Mouse (Mus musculus): Measurements from ENCODE around the gene Zfp442. TPM values are rescaled to one million over a fixed set of nuclear protein-coding genes. Genes with fewer than 3 reads are reported as not detected.
"Not testable (repeated sequence)": the region's sequence is repeated elsewhere in the genome, so short reads cannot be mapped to it uniquely, and the experiment has no call there.

Gene Zfp442
- total and polyA plus RNA-seq, 3 experiments: not detected

DNA sequence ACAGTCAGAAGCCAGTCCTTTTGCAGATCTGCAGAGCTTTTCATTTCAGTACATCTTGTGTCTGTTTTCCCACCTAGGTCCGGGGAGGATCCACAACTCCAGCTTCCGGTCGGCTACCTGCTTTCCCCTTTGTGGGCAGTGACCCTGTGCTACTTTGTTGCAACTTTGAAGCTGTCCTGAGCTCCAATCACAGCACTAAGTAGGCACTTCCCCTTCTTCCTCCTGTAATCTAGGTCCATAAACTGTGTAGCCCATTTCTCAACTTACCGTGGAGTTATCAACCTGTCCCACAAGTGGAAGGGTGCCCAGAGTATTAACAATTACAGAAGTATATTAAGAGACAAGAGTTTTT is 88.4 kb downstream of the Zfp442 start:
- no peaks in the 10 kb centered on the region for H3K36me3 ChIP-seq (ENCODE audit: control insufficient read depth in 1 of 2, insufficient read depth in 2 of 2, low read length in 2 of 2)
- no peak for TF ChIP-seq GABPA (IDR thresholded peaks at IDR 0.05; ENCODE audit: low read depth, low read length)
- no peak for TF ChIP-seq ETS1 (IDR thresholded peaks at IDR 0.05; ENCODE audit: low read depth, low read length)
- TF ChIP-seq ZC3H11A (IDR thresholded peaks at IDR 0.05; ENCODE audit: low read depth, low read length): no peak
- no peak for TF ChIP-seq TBP (IDR thresholded peaks at IDR 0.05; ENCODE audit: low read depth, low read length)
- TF ChIP-seq SIN3A (IDR thresholded peaks at IDR 0.05; ENCODE audit: low read length): no peak
- TF ChIP-seq POLR2AphosphoS2 (IDR thresholded peaks at IDR 0.05; ENCODE audit: low read length): no peak
- no peak for TF ChIP-seq USF1 (IDR thresholded peaks at IDR 0.05; ENCODE audit: low read depth, low read length)
- TF ChIP-seq ELF1 (IDR thresholded peaks at IDR 0.05; ENCODE audit: low read depth, low read length): no peak
- TF ChIP-seq GATA1 (IDR thresholded peaks at IDR 0.05; ENCODE audit: low read depth, low read length): no peak
- no peak for TF ChIP-seq TCF12 (IDR thresholded peaks at IDR 0.05; ENCODE audit: low read depth, low read length)
- TF ChIP-seq POLR2AphosphoS5 (IDR thresholded peaks at IDR 0.05; ENCODE audit: borderline replicate concordance, low read depth, low read length): no peak
- no peak for TF ChIP-seq MYC (IDR thresholded peaks at IDR 0.05; ENCODE audit: low read depth, low read length)
- no peak overlapping the region for H3K9ac ChIP-seq (ENCODE audit: control insufficient read depth, low read depth, low read length, poor library complexity, severe bottlenecking)
- H3K4me3 ChIP-seq (ENCODE audit: control insufficient read depth in 1 of 2, insufficient read depth in 1 of 2, low read depth in 2 of 2, low read length in 2 of 2): no peak overlapping the region
- H3K4me1 ChIP-seq (ENCODE audit: control insufficient read depth in 1 of 2, insufficient read depth in 2 of 2, low read length in 2 of 2): no peaks in the 10 kb centered on the region
- no peaks in the 10 kb centered on the region for H3K9me3 ChIP-seq (replicated peaks; ENCODE audit: insufficient read depth, low read length)
- H3K79me2 ChIP-seq (ENCODE audit: control insufficient read depth, insufficient read depth, low read length, poor library complexity): no peaks in the 10 kb centered on the region
- H3K27ac ChIP-seq (ENCODE audit: control insufficient read depth, low read depth, low read length): no peak overlapping the region
- DNase-seq (ENCODE audit: low read depth, low spot score): no peak
- no peaks in the 10 kb centered on the region for H3K27me3 ChIP-seq (ENCODE audit: control insufficient read depth in 1 of 2, insufficient read depth in 2 of 2, low read length in 2 of 2)

DNA sequence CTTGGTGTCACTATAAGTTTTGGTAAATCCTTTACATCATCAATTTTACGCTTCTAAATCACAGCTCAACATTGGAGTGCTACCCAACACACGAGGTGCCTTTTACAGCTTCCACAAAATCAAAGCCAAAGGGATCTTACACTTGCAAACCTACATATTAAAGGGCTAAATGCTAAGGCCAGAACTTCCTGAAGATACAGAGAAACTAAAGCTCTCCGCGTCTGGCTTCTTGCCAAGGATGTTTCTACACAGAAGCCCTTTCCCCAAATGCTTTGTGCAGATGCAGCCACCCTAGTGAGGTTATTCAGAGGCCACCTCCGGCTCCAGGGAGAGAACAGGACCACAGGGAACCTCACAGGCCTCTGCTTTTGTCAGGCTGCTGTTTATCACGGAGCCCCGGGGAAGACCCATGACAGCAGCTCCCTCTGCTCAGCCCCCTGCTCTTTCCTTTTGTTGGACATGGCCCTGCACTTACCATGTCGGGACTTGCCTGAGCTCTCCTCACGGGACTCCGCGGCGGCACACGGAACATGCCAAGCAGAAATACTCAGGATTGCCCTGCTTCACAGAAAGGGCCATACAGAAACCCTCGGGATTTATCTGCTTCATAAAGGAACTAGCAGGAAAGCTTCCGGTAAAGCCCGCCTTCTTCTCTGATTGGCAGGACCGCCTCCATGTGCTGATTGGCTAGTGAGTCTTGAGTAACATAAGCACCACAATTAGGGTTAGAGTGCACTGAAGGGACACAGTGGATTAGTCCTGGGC is 89.0 kb downstream of the Zfp442 start, which contains the start of gene 3300002I08Rik:
3300002I08Rik (minus strand) TSS at position 653 of the 765 bp plus-strand sequence.
- H3K27me3 ChIP-seq (ENCODE audit: control insufficient read depth in 1 of 2, insufficient read depth in 2 of 2, low read length in 2 of 2); H3K9me3 ChIP-seq (replicated peaks; ENCODE audit: insufficient read depth, low read length); H3K79me2 ChIP-seq (ENCODE audit: control insufficient read depth, insufficient read depth, low read length, poor library complexity); H3K27ac ChIP-seq (ENCODE audit: control insufficient read depth, low read depth, low read length); DNase-seq (ENCODE audit: low read depth, low spot score); H3K4me3 ChIP-seq (ENCODE audit: control insufficient read depth in 1 of 2, insufficient read depth in 1 of 2, low read depth in 2 of 2, low read length in 2 of 2); H3K4me1 ChIP-seq (ENCODE audit: control insufficient read depth in 1 of 2, insufficient read depth in 2 of 2, low read length in 2 of 2); H3K9ac ChIP-seq (ENCODE audit: control insufficient read depth, low read depth, low read length, poor library complexity, severe bottlenecking); H3K36me3 ChIP-seq (ENCODE audit: control insufficient read depth in 1 of 2, insufficient read depth in 2 of 2, low read length in 2 of 2): not testable (repeated sequence)

Other genes starting within 250 kb of the Zfp442 start
- gene Zfp937, start 233.4 kb downstream of the Zfp442 start, total RNA-seq (2012; rRNA removed): not detected in 2 replicates
- not detected for gene Zfp937, start 233.4 kb downstream of the Zfp442 start, polyA plus RNA-seq (2012; ENCODE audit: insufficient read depth in 1 of 2, insufficient read length in 2 of 2, low read depth in 1 of 2, low replicate concordance in 2 of 2, missing spikeins in 1 of 2)
- 5.8 and 6.3 TPM in 2 replicates for gene Gm21994, start 195.9 kb downstream of the Zfp442 start, total RNA-seq (2012; rRNA removed)
- 100 to 1,000 TPM in 1 of 2 experiments, 1 to 10 TPM in 1; 6.4 to 803 TPM for gene Gm21994, start 195.9 kb downstream of the Zfp442 start, polyA plus RNA-seq (2012; ENCODE audit: insufficient read depth in 1 of 2, insufficient read length in 2 of 2, low read depth in 1 of 2, low replicate concordance in 2 of 2, missing spikeins in 1 of 2)
- gene Gm14124, start 194.0 kb downstream of the Zfp442 start, total RNA-seq (2012; rRNA removed): 0.12 TPM in 1 of 2 replicates, not detected in the other
- gene Gm14124, start 194.0 kb downstream of the Zfp442 start, polyA plus RNA-seq (2012; ENCODE audit: insufficient read depth in 1 of 2, insufficient read length in 2 of 2, low read depth in 1 of 2, low replicate concordance in 2 of 2, missing spikeins in 1 of 2): under 1 TPM in 1 of 2 experiments, not detected in 1; 0.04 TPM
- gene Gm10130, start 127.8 kb downstream of the Zfp442 start, total RNA-seq (2012; rRNA removed): 2.6 and 3.2 TPM in 2 replicates
- gene Gm10130, start 127.8 kb downstream of the Zfp442 start, polyA plus RNA-seq (2012; ENCODE audit: insufficient read depth in 1 of 2, insufficient read length in 2 of 2, low read depth in 1 of 2, low replicate concordance in 2 of 2, missing spikeins in 1 of 2): 1 to 10 TPM in 1 of 2 experiments, not detected in 1; 7.4 TPM
- gene 3300002I08Rik, start 88.7 kb downstream of the Zfp442 start, total RNA-seq (2012; rRNA removed): not detected in 2 replicates
- gene 3300002I08Rik, start 88.7 kb downstream of the Zfp442 start, polyA plus RNA-seq (2012; ENCODE audit: insufficient read depth in 1 of 2, insufficient read length in 2 of 2, low read depth in 1 of 2, low replicate concordance in 2 of 2, missing spikeins in 1 of 2): not detected
- 2.5 and 3.0 TPM in 2 replicates for gene Zfp345, start 33.6 kb upstream of the Zfp442 start, total RNA-seq (2012; rRNA removed)
- gene Zfp345, start 33.6 kb upstream of the Zfp442 start, polyA plus RNA-seq (2012; ENCODE audit: insufficient read depth in 1 of 2, insufficient read length in 2 of 2, low read depth in 1 of 2, low replicate concordance in 2 of 2, missing spikeins in 1 of 2): 100 to 1,000 TPM in 1 of 2 experiments, 1 to 10 TPM in 1; 1.0 to 254 TPM
- gene Cst7, start 118.9 kb upstream of the Zfp442 start, total RNA-seq (2012; rRNA removed): 12.4 and 18.5 TPM in 2 replicates
- gene Cst7, start 118.9 kb upstream of the Zfp442 start, polyA plus RNA-seq (2012; ENCODE audit: insufficient read depth in 1 of 2, insufficient read length in 2 of 2, low read depth in 1 of 2, low replicate concordance in 2 of 2, missing spikeins in 1 of 2): 10 to 100 TPM in 1 of 2 experiments, not detected in 1; 35.8 TPM
- gene Apmap, start 157.1 kb upstream of the Zfp442 start, total RNA-seq (2012; rRNA removed): 21.3 and 26.4 TPM in 2 replicates
- 10 to 100 TPM in 1 of 2 experiments, not detected in 1; 29.4 TPM for gene Apmap, start 157.1 kb upstream of the Zfp442 start, polyA plus RNA-seq (2012; ENCODE audit: insufficient read depth in 1 of 2, insufficient read length in 2 of 2, low read depth in 1 of 2, low replicate concordance in 2 of 2, missing spikeins in 1 of 2)
- gene Acss1, start 217.0 kb upstream of the Zfp442 start, total RNA-seq (2012; rRNA removed): 10.2 and 12.5 TPM in 2 replicates
- 10 to 100 TPM in 1 of 2 experiments, not detected in 1; 22.6 TPM for gene Acss1, start 217.0 kb upstream of the Zfp442 start, polyA plus RNA-seq (2012; ENCODE audit: insufficient read depth in 1 of 2, insufficient read length in 2 of 2, low read depth in 1 of 2, low replicate concordance in 2 of 2, missing spikeins in 1 of 2)
- gene Vsx1, start 237.9 kb upstream of the Zfp442 start, total RNA-seq (2012; rRNA removed): not detected in 2 replicates
- gene Vsx1, start 237.9 kb upstream of the Zfp442 start, polyA plus RNA-seq (2012; ENCODE audit: insufficient read depth in 1 of 2, insufficient read length in 2 of 2, low read depth in 1 of 2, low replicate concordance in 2 of 2, missing spikeins in 1 of 2): not detected

All from MEL (cell line).